Mouse (Mus musculus): ENCODE results near the gene Phlda2.
A peak's percentile ranks its signal among the peaks of the same experiment; 100 is the strongest.
"Not testable (repeated sequence)": the region's sequence is repeated elsewhere in the genome, so short reads cannot be mapped to it uniquely, and the experiment has no call there.

The Phlda2 gene

GRCm38 (mm10) chr7:143502418-143503200 lies at the start of gene Phlda2:
Phlda2 (minus strand) TSS chr7:143503150.
- peak; percentile 54 for DNase-seq (ENCODE audit: low spot score)

- DNase-seq (ENCODE audit: low spot score): no peak
Observed at GRCm38 (mm10) chr7:143549588-143550220, 46.8 kb upstream of the Phlda2 start.

- DNase-seq (ENCODE audit: low spot score): peak; percentile 100
Observed at GRCm38 (mm10) chr7:143548976-143549457, 46.1 kb upstream of the Phlda2 start, which contains the start of gene Nap1l4. Nap1l4 (minus strand) TSS chr7:143549106.

- peak; percentile 76 for DNase-seq (ENCODE audit: low spot score)
Observed at GRCm38 (mm10) chr7:143548231-143548961, 45.4 kb upstream of the Phlda2 start.

GRCm38 (mm10) chr7:143546554-143546953 lies 43.6 kb upstream of the Phlda2 start:
- DNase-seq (ENCODE audit: low spot score): no peak

- DNase-seq (ENCODE audit: low spot score): peak; percentile 73
Observed at GRCm38 (mm10) chr7:143544368-143544767, 41.4 kb upstream of the Phlda2 start.

- DNase-seq (ENCODE audit: low spot score): no peak
Observed at GRCm38 (mm10) chr7:143538671-143539070, 35.7 kb upstream of the Phlda2 start.

GRCm38 (mm10) chr7:143538229-143538628 lies 35.3 kb upstream of the Phlda2 start:
- not testable (repeated sequence) for DNase-seq (ENCODE audit: low spot score)

GRCm38 (mm10) chr7:143536251-143536650 lies 33.3 kb upstream of the Phlda2 start:
- DNase-seq (ENCODE audit: low spot score): no peak

- DNase-seq (ENCODE audit: low spot score): no peak
Observed at GRCm38 (mm10) chr7:143533284-143533683, 30.3 kb upstream of the Phlda2 start.

GRCm38 (mm10) chr7:143532410-143532809 lies 29.5 kb upstream of the Phlda2 start:
- DNase-seq (ENCODE audit: low spot score): no peak

GRCm38 (mm10) chr7:143519333-143519732 lies 16.4 kb upstream of the Phlda2 start:
- no peak for DNase-seq (ENCODE audit: low spot score)

- no peak for DNase-seq (ENCODE audit: low spot score)
Observed at GRCm38 (mm10) chr7:143514416-143514768, 11.4 kb upstream of the Phlda2 start.

- no peak for DNase-seq (ENCODE audit: low spot score)
Observed at GRCm38 (mm10) chr7:143513763-143514415, 10.9 kb upstream of the Phlda2 start.

- no peak for DNase-seq (ENCODE audit: low spot score)
Observed at GRCm38 (mm10) chr7:143511335-143511712, 8.4 kb upstream of the Phlda2 start.

- no peak for DNase-seq (ENCODE audit: low spot score)
Observed at GRCm38 (mm10) chr7:143510593-143511334, 7.8 kb upstream of the Phlda2 start.

- no peak for DNase-seq (ENCODE audit: low spot score)
Observed at GRCm38 (mm10) chr7:143509566-143509965, 6.6 kb upstream of the Phlda2 start.

- peak; percentile 78 for DNase-seq (ENCODE audit: low spot score)
Observed at GRCm38 (mm10) chr7:143506675-143507074, 3.7 kb upstream of the Phlda2 start.

- no peak for DNase-seq (ENCODE audit: low spot score)
Observed at GRCm38 (mm10) chr7:143506271-143506670, 3.3 kb upstream of the Phlda2 start.

GRCm38 (mm10) chr7:143505823-143506222 lies 2.9 kb upstream of the Phlda2 start:
- DNase-seq (ENCODE audit: low spot score): peak; percentile 79

- DNase-seq (ENCODE audit: low spot score): no peak
Observed at GRCm38 (mm10) chr7:143505411-143505810, 2.5 kb upstream of the Phlda2 start.
